Comparison of ENCODE assay signal across 8 mouse cellular contexts in the genomic region with DNA sequence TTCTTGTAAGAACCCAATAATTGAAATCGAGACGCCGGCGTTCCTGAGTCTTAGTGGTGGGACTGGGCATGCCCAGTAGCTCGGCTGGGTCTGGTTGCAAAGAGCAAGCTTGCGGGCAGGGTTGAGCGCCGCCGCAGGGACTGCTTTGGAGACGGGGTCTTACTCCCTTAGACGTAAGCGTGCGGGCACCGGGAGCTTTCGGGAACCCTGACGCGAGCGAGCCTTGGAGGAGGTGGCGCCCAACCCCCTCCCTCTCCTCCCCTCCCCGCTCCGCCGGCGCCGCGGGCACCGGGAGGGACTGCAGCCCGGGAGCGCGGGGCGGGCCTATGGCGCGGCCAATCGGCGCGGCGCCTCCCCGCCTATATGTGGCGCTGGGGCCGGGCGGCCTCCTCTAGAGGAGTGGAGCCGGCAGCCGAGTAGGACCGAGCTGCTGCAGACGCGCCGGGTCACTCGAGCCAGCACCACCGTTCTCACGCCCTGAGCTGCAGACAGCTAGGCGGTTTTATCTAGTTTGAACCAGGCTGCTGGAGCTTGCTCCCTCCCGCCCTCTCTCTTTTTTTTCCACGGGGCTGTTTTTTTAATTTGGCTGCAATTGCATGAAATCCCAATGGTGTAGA. TPM values are rescaled to one million over a fixed set of nuclear protein-coding genes. Genes with fewer than 3 reads are reported as not detected.
DNase-seq lines count a peak whose midpoint lies in the region; ATAC-seq and TF ChIP-seq lines count a peak whose summit lies in the region.

No protein-coding gene starts in this region.

- H3K36me3 ChIP-seq in E14TG2a.4 (ENCODE audit: insufficient read depth, low read length): peaks cover 25% of the 10 kb centered on the region
- H3K36me3 ChIP-seq in forebrain, embryonic 11.5 days (ENCODE audit: control insufficient read depth, insufficient read depth, low read length): peaks cover 6% of the 10 kb centered on the region; the same call in 1 of the 2 replicates
- H3K36me3 ChIP-seq in heart, embryonic 16.5 days (ENCODE audit: control insufficient read depth, insufficient read depth): peaks cover 18% of the 10 kb centered on the region
- peaks cover 18% of the 10 kb centered on the region for H3K36me3 ChIP-seq in liver, embryonic 14.5 days (replicated peaks; ENCODE audit: control insufficient read depth, insufficient read depth, low read depth)
- peaks cover 9% of the 10 kb centered on the region; the same call in 1 of the 2 replicates for H3K36me3 ChIP-seq in stomach, embryonic 15.5 days

- under 1% methylated on average over 46 of the region's 52 CpGs for WGBS in forebrain, embryonic 11.5 days
- WGBS in heart, embryonic 16.5 days: under 1% methylated on average over 33 of the region's 52 CpGs
- 1% methylated on average over 46 of the region's 52 CpGs for WGBS in liver, embryonic 14.5 days (ENCODE audit: insufficient replicate concordance)
- 1% methylated on average over 46 of the region's 52 CpGs for WGBS in stomach, embryonic 15.5 days

- H3K4me2 ChIP-seq in forebrain, embryonic 11.5 days (ENCODE audit: low read depth, low read length, severe bottlenecking): peak overlapping the region; percentile 78
- H3K4me2 ChIP-seq in heart, embryonic 16.5 days (ENCODE audit: low read depth, low read length): peak overlapping the region; percentile 90
- peak overlapping the region; percentile 84 for H3K4me2 ChIP-seq in liver, embryonic 14.5 days (ENCODE audit: low read depth)
- H3K4me2 ChIP-seq in stomach, embryonic 15.5 days: peak overlapping the region; percentile 86

- peak overlapping the region; percentile 99 for H3K9ac ChIP-seq in forebrain, embryonic 11.5 days (ENCODE audit: low read length)
- H3K9ac ChIP-seq in heart, embryonic 16.5 days (ENCODE audit: low read length): peak overlapping the region; percentile 98
- H3K9ac ChIP-seq in liver, embryonic 14.5 days (replicated peaks): peak overlapping the region; percentile 99
- peak overlapping the region; percentile 96 for H3K9ac ChIP-seq in stomach, embryonic 15.5 days

- no peaks in the 10 kb centered on the region for H3K27me3 ChIP-seq in E14TG2a.4 (ENCODE audit: insufficient read depth, low read length)
- H3K27me3 ChIP-seq in forebrain, embryonic 11.5 days (ENCODE audit: control insufficient read depth, insufficient read depth, low read length): no peaks in the 10 kb centered on the region
- H3K27me3 ChIP-seq in heart, embryonic 16.5 days (ENCODE audit: control insufficient read depth, insufficient read depth, low read length): no peaks in the 10 kb centered on the region
- H3K27me3 ChIP-seq in liver, embryonic 14.5 days (ENCODE audit: control insufficient read depth, insufficient read depth, low read length): no peaks in the 10 kb centered on the region
- H3K27me3 ChIP-seq in stomach, embryonic 15.5 days (replicated peaks): no peaks in the 10 kb centered on the region

- no peaks in the 10 kb centered on the region for H3K9me3 ChIP-seq in E14TG2a.4 (ENCODE audit: low read length)
- H3K9me3 ChIP-seq in forebrain, embryonic 11.5 days (ENCODE audit: control insufficient read depth, low read length): no peaks in the 10 kb centered on the region
- H3K9me3 ChIP-seq in heart, embryonic 16.5 days (replicated peaks; ENCODE audit: control insufficient read depth, low read length): no peaks in the 10 kb centered on the region
- H3K9me3 ChIP-seq in liver, embryonic 14.5 days (ENCODE audit: control insufficient read depth, low read length): no peaks in the 10 kb centered on the region
- no peaks in the 10 kb centered on the region for H3K9me3 ChIP-seq in stomach, embryonic 15.5 days

- H3K4me1 ChIP-seq in E14TG2a.4 (replicated peaks; ENCODE audit: low read depth, low read length): peaks cover 42% of the 10 kb centered on the region
- peaks cover 3% of the 10 kb centered on the region for H3K4me1 ChIP-seq in forebrain, embryonic 11.5 days (replicated peaks; ENCODE audit: control insufficient read depth, insufficient read depth, low read length)
- peaks cover 25% of the 10 kb centered on the region for H3K4me1 ChIP-seq in heart, embryonic 16.5 days (ENCODE audit: control insufficient read depth, insufficient read depth, low read length)
- peaks cover 10 to 11% of the 10 kb centered on the region in 2 experiments; a peak in 3 of 4 replicates for H3K4me1 ChIP-seq in liver, embryonic 14.5 days (replicated peaks; ENCODE audit: control insufficient read depth in 2 of 2, insufficient read depth in 2 of 2, low read length in 1 of 2)
- H3K4me1 ChIP-seq in stomach, embryonic 15.5 days: peaks cover 23% of the 10 kb centered on the region

- peak overlapping the region; percentile 90 for H3K4me3 ChIP-seq in E14TG2a.4 (replicated peaks; ENCODE audit: low read length)
- peak overlapping the region; percentile 73 for H3K4me3 ChIP-seq in forebrain, embryonic 11.5 days (ENCODE audit: low read depth, low read length)
- peak overlapping the region; percentile 79 for H3K4me3 ChIP-seq in heart, embryonic 16.5 days (ENCODE audit: low read length)
- H3K4me3 ChIP-seq in liver, embryonic 14.5 days (ENCODE audit: insufficient read depth in 1 of 2, low read depth in 2 of 2, low read length in 2 of 2): peak overlapping the region; percentile 87 to 97
- H3K4me3 ChIP-seq in stomach, embryonic 15.5 days (replicated peaks): peak overlapping the region; percentile 75

- TF ChIP-seq CTCF in E14TG2a.4 (conservative IDR thresholded peaks at IDR 0.05; ENCODE audit: low read length): no peak
- no peak for TF ChIP-seq CTCF in liver, embryonic 14.5 days (IDR thresholded peaks at IDR 0.05; ENCODE audit: low read depth)

- DNase-seq in c-Kit-positive CD71-positive TER-119-negative erythroid progenitor cells, embryonic 14.5 days (ENCODE audit: low read depth): peak; percentile 80
- peak; percentile 97 for DNase-seq in forebrain, embryonic 11.5 days (ENCODE audit: low spot score)
- DNase-seq in kidney, postnatal 25 days: peak; percentile 94 to 98
- peak; percentile 87 to 88 (median 88) for DNase-seq in liver, embryonic 14.5 days (ENCODE audit: low read depth in 3 of 3, low spot score in 3 of 3)
- DNase-seq in neural tube, embryonic 10.5 days (ENCODE audit: extremely low spot score, low spot score): peak; percentile 95

- TF ChIP-seq EP300 in liver, embryonic 14.5 days (IDR thresholded peaks at IDR 0.05; ENCODE audit: low read depth): peak; percentile 70

- peak; percentile 92 for ATAC-seq in forebrain, embryonic 11.5 days (replicated peaks; ENCODE audit: low FRiP score)
- ATAC-seq in heart, embryonic 16.5 days (replicated peaks; ENCODE audit: extremely low read depth, insufficient read depth, low FRiP score): peak; percentile 92
- peak; percentile 96 for ATAC-seq in liver, embryonic 14.5 days (ENCODE audit: insufficient read depth)
- ATAC-seq in stomach, embryonic 15.5 days (ENCODE audit: insufficient read depth, low FRiP score, low read depth): peak; percentile 97

- H3K27ac ChIP-seq in forebrain, embryonic 11.5 days (ENCODE audit: low read depth, low read length): peak overlapping the region; percentile 100
- peak overlapping the region; percentile 100 for H3K27ac ChIP-seq in heart, embryonic 16.5 days (ENCODE audit: low read length)
- H3K27ac ChIP-seq in liver, embryonic 14.5 days: peak overlapping the region; percentile 95
- peak overlapping the region; percentile 100 for H3K27ac ChIP-seq in stomach, embryonic 15.5 days

RNA-seq across cellular contexts. Expression of gene Serp2, which starts 52.5 kb away (rescaled TPM):
- polyA plus RNA-seq in forebrain, embryonic 11.5 days (2014; fragmentation: Nextera tagmentation; extraction: Ambion mirVana): 29.3 and 33.3 TPM in 2 replicates
- 5.5 and 6.3 TPM in 2 replicates for polyA plus RNA-seq in heart, embryonic 16.5 days (2015; fragmentation: Nextera tagmentation; extraction: Ambion mirVana)
- polyA plus RNA-seq in liver, embryonic 14.5 days (2012; rRNA removed): 0.31 and 0.63 TPM in 2 replicates
- 1.3 and 1.7 TPM in 2 replicates for polyA plus RNA-seq in liver, embryonic 14.5 days (2014; fragmentation: Nextera tagmentation; extraction: Ambion mirVana)
- polyA plus RNA-seq in stomach, embryonic 15.5 days (2015; fragmentation: Nextera tagmentation; extraction: Ambion mirVana): 9.0 and 9.2 TPM in 2 replicates

Comparison
In these comparisons a context has a peak if more than half of its experiments do, and no peak if none do; other contexts are left out.
1. Peak in every context shown above with its lines: DNase-seq, ATAC-seq, H3K4me3 ChIP-seq and H3K27ac ChIP-seq.